7 mouse cellular contexts compared by ENCODE assay signal in genomic region chr1:88699401-88699800, GRCm38 (mm10). TPM values are rescaled to one million over a fixed set of nuclear protein-coding genes. Genes with fewer than 3 reads are reported as not detected.
DNase-seq lines count a peak whose midpoint lies in the region; ATAC-seq and TF ChIP-seq lines count a peak whose summit lies in the region.

No protein-coding gene starts in this region.

- H3K27ac ChIP-seq in embryonic facial prominence, embryonic 12.5 days, result 0 out of 2 replicates have a peak overlapping the region, but pooled peaks have one; percentile 17
- H3K27ac ChIP-seq in limb, embryonic 14.5 days (replicated peaks; ENCODE audit: low read depth, low read length), result no peak overlapping the region

- DNase-seq in urinary bladder, postnatal 14 days (ENCODE audit: low spot score), result peak; percentile 42
- DNase-seq in urinary bladder, postnatal 25 days (ENCODE audit: low spot score), result no peak
- peak; percentile 34 for DNase-seq in heart, postnatal 4 days
- DNase-seq in limb, embryonic 14.5 days (ENCODE audit: low spot score), result peak; percentile 53
- DNase-seq in naive thymus-derived CD4-positive, alpha-beta T cell, adult 2 months (ENCODE audit: low read depth), result peak; percentile 77

- H3K4me1 ChIP-seq in embryonic facial prominence, embryonic 12.5 days, result peaks cover 17% of the 10 kb centered on the region; the same call in 1 of the 2 replicates
- H3K4me1 ChIP-seq in limb, embryonic 14.5 days (ENCODE audit: control insufficient read depth, insufficient read depth, low read length), result peaks cover 19% of the 10 kb centered on the region

- no peaks in the 10 kb centered on the region for H3K27me3 ChIP-seq in embryonic facial prominence, embryonic 12.5 days
- no peaks in the 10 kb centered on the region for H3K27me3 ChIP-seq in limb, embryonic 14.5 days (ENCODE audit: control insufficient read depth, insufficient read depth, low read length)

- H3K4me3 ChIP-seq in embryonic facial prominence, embryonic 12.5 days, result peak overlapping the region; percentile 85
- peak overlapping the region; percentile 85 for H3K4me3 ChIP-seq in limb, embryonic 14.5 days (replicated peaks; ENCODE audit: low read length)

- no peak for TF ChIP-seq POLR2A in limb, embryonic 14.5 days (IDR thresholded peaks at IDR 0.05; ENCODE audit: borderline replicate concordance, extremely low read depth, insufficient read depth, insufficient read length)

- no peak overlapping the region for H3K9ac ChIP-seq in embryonic facial prominence, embryonic 12.5 days
- peak overlapping the region; percentile 82; the same call in 1 of the 2 replicates for H3K9ac ChIP-seq in limb, embryonic 14.5 days (ENCODE audit: low read depth, low read length, severe bottlenecking)

- H3K9me3 ChIP-seq in embryonic facial prominence, embryonic 12.5 days, result no peaks in the 10 kb centered on the region
- H3K9me3 ChIP-seq in limb, embryonic 14.5 days (ENCODE audit: control insufficient read depth, low read length), result no peaks in the 10 kb centered on the region

- H3K4me2 ChIP-seq in embryonic facial prominence, embryonic 12.5 days (replicated peaks), result peak overlapping the region; percentile 70
- H3K4me2 ChIP-seq in limb, embryonic 14.5 days (replicated peaks; ENCODE audit: low read depth, low read length, severe bottlenecking), result peak overlapping the region; percentile 87

- 19% methylated on average over 5 of the region's 5 CpGs for WGBS in embryonic facial prominence, embryonic 12.5 days
- WGBS in limb, embryonic 14.5 days, result 19% methylated on average over 5 of the region's 5 CpGs

- ATAC-seq in embryonic facial prominence, embryonic 12.5 days (ENCODE audit: insufficient number of reproducible peaks, insufficient read depth, low FRiP score, low TSS enrichment), result no peak
- no peak for ATAC-seq in limb, embryonic 14.5 days (ENCODE audit: low FRiP score, low read depth)
- no peak for ATAC-seq in monocyte, adult 5-6 weeks (replicated peaks; ENCODE audit: insufficient number of reproducible peaks, low FRiP score, low TSS enrichment, poor library complexity, severe bottlenecking)

- peaks cover 7% of the 10 kb centered on the region for H3K36me3 ChIP-seq in embryonic facial prominence, embryonic 12.5 days
- H3K36me3 ChIP-seq in limb, embryonic 14.5 days (ENCODE audit: control insufficient read depth, insufficient read depth, low read length), result no peaks in the 10 kb centered on the region

RNA-seq across cellular contexts. Expression of gene Arl4c, which starts 2.6 kb away (rescaled TPM):
- polyA plus RNA-seq in embryonic facial prominence, embryonic 12.5 days (2016; fragmentation: Nextera tagmentation; extraction: Ambion mirVana), result 17.5 and 17.9 TPM in 2 replicates
- 10 to 100 TPM; 33.0 to 34.9 TPM for total RNA-seq in heart, postnatal 4 days (2021)
- polyA plus RNA-seq in limb, embryonic 14.5 days (2012; rRNA removed), result 11.2 and 11.9 TPM in 2 replicates
- polyA plus RNA-seq in limb, embryonic 14.5 days (2014; fragmentation: Nextera tagmentation; extraction: Ambion mirVana), result 5.5 and 6.4 TPM in 2 replicates
- total RNA-seq in monocyte, adult 5-6 weeks (2017), result 176 to 204 TPM (median 187 TPM) in 3 replicates
